Mouse (Mus musculus) erythroblast, embryonic 14.5 days (primary cell): ENCODE data around the gene Cdh6. TPM values are rescaled to one million over a fixed set of nuclear protein-coding genes. Genes with fewer than 3 reads are reported as not detected.

Experiments
- H3K27me3 ChIP-seq: 2 replicates; pipeline ENCODE4 v1.6.1; 2012; ENCODE audit warnings: inconsistent platforms; ENCODE audit not compliant: control insufficient read depth
- H3K36me3 ChIP-seq: 2 replicates; pipeline ENCODE4 v1.6.1; 2012; ENCODE audit warnings: mild to moderate bottlenecking, inconsistent platforms; ENCODE audit not compliant: control insufficient read depth
- H3K4me1 ChIP-seq: 2 replicates; pipeline ENCODE4 v1.6.1; 2012; ENCODE audit warnings: inconsistent platforms; ENCODE audit not compliant: control insufficient read depth
- H3K4me3 ChIP-seq: replicated peaks from 2 replicates; pipeline ENCODE3; 2012; ENCODE audit warnings: moderate library complexity, mild to moderate bottlenecking, inconsistent platforms
- H3K9me3 ChIP-seq: 2 replicates; pipeline ENCODE4 v1.6.1; 2012; ENCODE audit warnings: low read length, inconsistent platforms, mixed read lengths; ENCODE audit not compliant: control insufficient read depth
- GATA1 ChIP-seq: IDR thresholded peaks from 2 replicates; pipeline ENCODE4 v1.6.1; 2012; ENCODE audit warnings: low read length, inconsistent platforms, mixed read lengths
- TAL1 ChIP-seq: IDR thresholded peaks from 3 replicates; pipeline ENCODE4 v1.6.1; 2012; ENCODE audit warnings: low read length, inconsistent platforms, mixed read lengths
- polyA plus RNA-seq: library from polyadenylated mRNA; stranded (reverse); fragments of >175 nt; gene quantifications from 2 replicates; pipeline ENCODE4 v1.2.3, GENCODE M21; 2012

The Cdh6 gene
- not detected in 2 replicates for polyA plus RNA-seq

- Histone ChIP-seq H3K9me3 (no peaks in the 10 kb centered on the region), H3K4me1 (no peaks in the 10 kb centered on the region), H3K27me3 (peaks cover 56% of the 10 kb centered on the region), H3K4me3 (no peak within 1 kb of the TSS), H3K36me3 (no peaks in the 10 kb centered on the region)
- TF ChIP-seq TAL1: no peak
- TF ChIP-seq GATA1: no peak
Measured at GRCm38 (mm10) chr15:13173071-13173778, at the start of gene Cdh6. TSS of gene Cdh6 (minus strand) at chr15:13173675.

DNA sequence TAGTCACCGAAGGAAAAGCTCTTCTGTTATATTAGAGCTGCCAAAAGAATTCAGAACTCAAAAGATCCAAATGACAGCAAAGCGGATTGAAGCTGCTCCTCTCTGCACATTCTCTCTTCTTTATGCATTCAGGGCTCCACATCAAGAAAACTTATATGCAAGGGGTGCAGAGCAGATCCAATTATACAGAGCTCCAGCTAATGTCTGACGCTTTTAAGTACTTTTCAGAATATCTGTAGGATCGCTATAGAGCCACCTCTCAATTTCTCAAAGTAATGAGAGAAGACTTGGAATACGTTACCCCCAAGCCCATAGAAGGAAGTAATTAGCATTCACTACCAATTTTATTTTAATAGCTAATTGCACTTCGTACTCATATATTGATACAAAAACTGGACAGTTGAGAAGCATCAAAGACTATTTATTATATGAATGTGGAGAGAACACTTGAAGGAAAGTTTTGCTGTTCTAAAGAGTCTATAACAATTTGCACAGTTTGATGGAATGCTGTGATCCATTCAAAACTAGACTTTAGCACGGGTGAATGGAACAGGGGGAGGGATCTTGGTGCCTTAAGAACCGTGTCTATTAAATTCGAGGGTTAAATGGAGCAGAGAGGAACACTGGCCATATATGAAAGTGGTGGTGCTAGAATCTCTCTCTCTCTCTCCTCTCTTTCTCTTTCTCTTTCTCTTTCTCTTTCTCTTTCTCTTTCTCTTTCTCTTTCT, 46.4 kb upstream of the Cdh6 start:
- H3K4me1 ChIP-seq: no peaks in the 10 kb centered on the region
- no peaks in the 10 kb centered on the region for H3K36me3 ChIP-seq
- no peak overlapping the region for H3K4me3 ChIP-seq
- H3K27me3 ChIP-seq: no peaks in the 10 kb centered on the region
- peaks cover 3% of the 10 kb centered on the region; the same call in 1 of the 2 replicates for H3K9me3 ChIP-seq
- TF ChIP-seq GATA1: no peak
- no peak for TF ChIP-seq TAL1

GRCm38 (mm10) chr15:13217800-13218199, 44.3 kb upstream of the Cdh6 start:
- H3K36me3 ChIP-seq: no peaks in the 10 kb centered on the region
- no peak overlapping the region for H3K4me3 ChIP-seq
- no peaks in the 10 kb centered on the region for H3K27me3 ChIP-seq
- no peaks in the 10 kb centered on the region; the same call in 1 of the 2 replicates for H3K9me3 ChIP-seq
- TF ChIP-seq GATA1: no peak
- TF ChIP-seq TAL1: no peak
- no peaks in the 10 kb centered on the region for H3K4me1 ChIP-seq

DNA sequence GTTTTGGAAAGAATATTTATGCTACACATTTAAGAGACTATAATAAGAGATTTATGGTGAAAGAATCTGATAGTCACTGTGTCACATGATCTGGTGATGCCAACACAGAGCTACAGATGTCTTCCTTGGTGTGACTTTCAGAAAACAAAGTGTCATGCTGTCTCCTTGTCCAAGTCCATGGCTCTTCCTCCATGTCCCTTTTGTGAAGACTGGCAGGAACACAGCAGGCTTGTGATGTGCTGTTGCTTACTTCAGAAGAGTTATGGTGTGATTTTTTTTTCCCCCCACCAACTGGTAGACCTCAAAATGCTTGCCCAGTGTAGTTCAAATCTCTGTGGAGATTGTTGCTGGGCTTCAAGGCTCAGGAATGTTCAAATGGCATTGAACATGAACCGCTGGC, 43.7 kb upstream of the Cdh6 start:
- Histone ChIP-seq H3K4me1 (no peaks in the 10 kb centered on the region), H3K4me3 (no peak overlapping the region), H3K27me3 (no peaks in the 10 kb centered on the region), H3K9me3 (no peaks in the 10 kb centered on the region; the same call in 1 of the 2 replicates), H3K36me3 (no peaks in the 10 kb centered on the region)
- TF ChIP-seq TAL1: no peak

GRCm38 (mm10) chr15:13212956-13213355, 39.5 kb upstream of the Cdh6 start:
- TF ChIP-seq TAL1: no peak
- no peak for TF ChIP-seq GATA1
- H3K27me3 ChIP-seq: no peaks in the 10 kb centered on the region
- no peaks in the 10 kb centered on the region for H3K36me3 ChIP-seq
- 0 out of 2 replicates have a peak, but pooled peaks cover 2% of the 10 kb centered on the region for H3K9me3 ChIP-seq
- no peaks in the 10 kb centered on the region for H3K4me1 ChIP-seq
- no peak overlapping the region for H3K4me3 ChIP-seq

DNA sequence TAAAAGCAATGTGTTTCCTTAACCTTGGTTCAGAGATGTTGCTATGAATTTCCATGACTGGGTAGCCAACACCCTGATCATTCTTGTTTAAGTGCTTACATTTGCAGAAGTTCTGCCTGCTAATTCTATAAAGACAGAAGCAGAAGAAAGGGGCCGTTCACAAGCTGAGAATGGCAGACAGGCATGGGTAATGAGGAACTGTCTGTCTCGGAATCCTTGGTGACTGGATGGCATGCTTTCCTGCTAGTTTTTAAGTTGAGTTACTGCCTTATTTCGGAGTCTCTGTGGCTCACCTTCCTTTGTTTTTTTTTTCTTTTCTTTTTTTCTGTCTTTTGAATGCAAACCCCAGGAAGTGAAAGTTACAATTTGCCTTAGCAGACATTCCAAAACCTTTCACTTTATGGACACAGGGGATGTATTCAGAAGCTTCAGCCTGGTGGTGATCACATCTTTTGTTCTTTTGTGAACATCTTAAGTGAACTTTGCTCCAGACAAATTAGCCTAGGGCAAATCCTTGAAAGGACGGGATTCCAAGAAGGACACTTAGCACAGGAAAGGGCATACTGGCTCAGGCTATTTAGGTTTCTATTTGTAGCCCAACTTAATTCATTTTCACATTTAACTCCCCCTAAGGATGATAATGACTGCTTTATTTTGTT, 38.7 kb upstream of the Cdh6 start:
- Histone ChIP-seq H3K27me3 (no peaks in the 10 kb centered on the region), H3K4me1 (no peaks in the 10 kb centered on the region), H3K36me3 (no peaks in the 10 kb centered on the region), H3K9me3 (peaks cover 3% of the 10 kb centered on the region; the same call in 1 of the 2 replicates), H3K4me3 (no peak overlapping the region)
- no peak for TF ChIP-seq TAL1
- no peak for TF ChIP-seq GATA1

DNA sequence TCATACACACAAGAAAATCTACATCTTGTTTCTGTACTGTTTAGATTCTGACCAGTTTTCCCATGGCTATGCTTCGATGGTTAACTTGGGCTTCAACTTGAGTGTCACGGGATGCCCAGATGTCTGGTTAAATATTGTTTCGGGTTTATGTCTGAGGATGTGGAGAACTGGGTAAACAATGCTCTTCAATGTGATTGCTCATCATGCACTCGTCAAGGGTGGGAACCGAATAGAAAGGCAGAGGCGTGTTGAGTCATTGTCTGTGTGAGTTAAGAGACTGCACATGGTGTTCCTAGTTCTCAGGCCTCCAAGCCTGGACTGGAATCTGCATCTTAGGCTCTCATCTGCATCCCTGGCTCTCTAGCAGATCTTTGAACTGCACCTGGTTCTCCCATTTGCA, 36.7 kb upstream of the Cdh6 start:
- no peaks in the 10 kb centered on the region for H3K36me3 ChIP-seq
- H3K9me3 ChIP-seq: peaks cover 3% of the 10 kb centered on the region; the same call in 1 of the 2 replicates
- no peaks in the 10 kb centered on the region for H3K27me3 ChIP-seq
- TF ChIP-seq GATA1 (no peak), TAL1 (no peak)
- H3K4me3 ChIP-seq: no peak overlapping the region
- no peaks in the 10 kb centered on the region for H3K4me1 ChIP-seq

- Histone ChIP-seq H3K4me1 (no peaks in the 10 kb centered on the region), H3K4me3 (no peak overlapping the region), H3K9me3 (peaks cover 3% of the 10 kb centered on the region; the same call in 1 of the 2 replicates), H3K27me3 (no peaks in the 10 kb centered on the region), H3K36me3 (no peaks in the 10 kb centered on the region)
- TF ChIP-seq GATA1 (no peak), TAL1 (no peak)
Measured at GRCm38 (mm10) chr15:13208716-13209115, 35.2 kb upstream of the Cdh6 start.

GRCm38 (mm10) chr15:13196237-13196636, 22.8 kb upstream of the Cdh6 start:
- Histone ChIP-seq H3K4me1 (no peaks in the 10 kb centered on the region), H3K27me3 (no peaks in the 10 kb centered on the region), H3K36me3 (no peaks in the 10 kb centered on the region), H3K4me3 (no peak overlapping the region), H3K9me3 (no peaks in the 10 kb centered on the region)
- TF ChIP-seq TAL1 (no peak), GATA1 (no peak)
